Mouse (Mus musculus) heart, postnatal 0 days (tissue): ENCODE results near the gene Psmc6. TPM values are rescaled to one million over a fixed set of nuclear protein-coding genes. Genes with fewer than 3 reads are reported as not detected.

Source experiments
- ATAC-seq: fragments of 200-750 bp; cut with Nextera tagmentation; 2 replicates; pipeline ENCODE4 v1.8.0; 2017; ENCODE audit warnings: low read depth, moderate number of reproducible peaks, moderate library complexity; ENCODE audit not compliant: insufficient read depth
- DNase-seq: peaks from one replicate; pipeline ENCODE4 v3.0.0-alpha.2; 2016; ENCODE audit warnings: low spot score
- H3K27ac ChIP-seq: fragments of 300-500 bp; sonication (generic); 2 replicates; pipeline ENCODE4 v1.5.1; 2014; ENCODE audit warnings: low read depth, mild to moderate bottlenecking
- H3K27me3 ChIP-seq: fragments of 300-500 bp; sonication (generic); 2 replicates; pipeline ENCODE4 v1.6.1; 2014; ENCODE audit warnings: low read length, mixed read lengths; ENCODE audit not compliant: control insufficient read depth, insufficient read depth
- H3K36me3 ChIP-seq: fragments of 300-500 bp; sonication (generic); replicated peaks from 2 replicates; pipeline ENCODE4 v1.6.1; 2014; ENCODE audit warnings: low read length, mixed read lengths; ENCODE audit not compliant: control insufficient read depth, insufficient read depth
- H3K4me1 ChIP-seq: fragments of 300-500 bp; sonication (generic); 2 replicates; pipeline ENCODE4 v1.6.1; 2014; ENCODE audit warnings: antibody characterized with exemption; ENCODE audit not compliant: control insufficient read depth, insufficient read depth
- H3K4me2 ChIP-seq: fragments of 300-500 bp; sonication (generic); 2 replicates; pipeline ENCODE4 v1.6.1; 2014; ENCODE audit warnings: low read depth, mild to moderate bottlenecking, low read length, moderate library complexity
- H3K4me3 ChIP-seq: fragments of 300-500 bp; sonication (generic); 2 replicates; pipeline ENCODE4 v1.5.1; 2014; ENCODE audit warnings: low read depth, low read length
- H3K9ac ChIP-seq: fragments of 300-500 bp; sonication (generic); replicated peaks from 2 replicates; pipeline ENCODE4 v1.6.1; 2014; ENCODE audit warnings: low read depth, low read length, mixed read lengths
- H3K9me3 ChIP-seq: fragments of 300-500 bp; sonication (generic); replicated peaks from 2 replicates; pipeline ENCODE4 v1.6.1; 2016; ENCODE audit warnings: low read length; ENCODE audit not compliant: control insufficient read depth
- CTCF ChIP-seq: IDR thresholded peaks from 2 replicates; pipeline ENCODE4 v1.5.1; 2016; ENCODE audit warnings: antibody characterized with exemption, control low read depth, low read depth
- EP300 ChIP-seq: IDR thresholded peaks from 2 replicates; pipeline ENCODE4 v1.6.1; 2016; ENCODE audit warnings: antibody characterized with exemption, low read depth
- WGBS: fragments of 180-500 bp; shearing (Covaris S2); extraction: QIAGEN DNeasy Blood & Tissue Kit; methylation state at CpG from one replicate; pipeline ENCODE4 v1.1.7; 2014; 5-methylcytosine and 5-hydroxymethylcytosine counted together
- polyA plus RNA-seq: library from polyadenylated mRNA; unstranded; fragments of >200 nt; fragmentation: Nextera tagmentation; extraction: Ambion mirVana; gene quantifications from 2 replicates; pipeline ENCODE4 v1.2.1, GENCODE M21; 2015
- total RNA-seq: library from RNA; depleted of rRNA; stranded (reverse); fragments of >200 nt; gene quantifications from 2 replicates; pipeline ENCODE4 v1.2.3, GENCODE M21; 2014; ENCODE audit warnings: low replicate concordance

Gene Psmc6
- total and polyA plus RNA-seq, 2 experiments from 2014 or later, result 120 to 163 TPM

- WGBS, result 71% methylated on average over 3 of the region's 3 CpGs
Observed at GRCm38 (mm10) chr14:45323320-45323719, 6.3 kb upstream of the Psmc6 start.

GRCm38 (mm10) chr14:45325471-45325870 lies 4.1 kb upstream of the Psmc6 start:
- H3K36me3 ChIP-seq, result no peaks in the 10 kb centered on the region
- H3K4me2 ChIP-seq, result no peak overlapping the region
- TF ChIP-seq CTCF, result no peak
- TF ChIP-seq EP300, result no peak
- H3K4me3 ChIP-seq, result no peak overlapping the region
- no peaks in the 10 kb centered on the region for H3K27me3 ChIP-seq
- no peaks in the 10 kb centered on the region for H3K9me3 ChIP-seq
- H3K27ac ChIP-seq, result no peak overlapping the region
- H3K9ac ChIP-seq, result no peak overlapping the region
- ATAC-seq, result no peak
- no peaks in the 10 kb centered on the region for H3K4me1 ChIP-seq
- DNase-seq, result no peak

More at GRCm38 (mm10) chr14:45323320-45323719, 6.3 kb upstream of the Psmc6 start:
- Histone ChIP-seq H3K4me1 (no peaks in the 10 kb centered on the region), H3K27ac (no peak overlapping the region), H3K9ac (no peak overlapping the region), H3K9me3 (no peaks in the 10 kb centered on the region), H3K27me3 (no peaks in the 10 kb centered on the region), H3K4me3 (no peak overlapping the region), H3K36me3 (no peaks in the 10 kb centered on the region), H3K4me2 (no peak overlapping the region)
- DNase-seq (no peak), ATAC-seq (no peak)
- TF ChIP-seq EP300 (no peak), CTCF (no peak)

- no peak for ATAC-seq
- DNase-seq, result no peak
- Histone ChIP-seq H3K9ac (no peak overlapping the region), H3K27me3 (no peaks in the 10 kb centered on the region), H3K4me3 (no peak overlapping the region), H3K4me1 (no peaks in the 10 kb centered on the region), H3K9me3 (no peaks in the 10 kb centered on the region), H3K4me2 (no peak overlapping the region), H3K27ac (no peak overlapping the region), H3K36me3 (peaks cover 18% of the 10 kb centered on the region)
- WGBS, result 83% methylated on average over 4 of the region's 4 CpGs
- no peak for TF ChIP-seq CTCF
- TF ChIP-seq EP300, result no peak
Observed at GRCm38 (mm10) chr14:45328072-45328713, 1.4 kb upstream of the Psmc6 start.

- H3K36me3 ChIP-seq, result peaks cover 25% of the 10 kb centered on the region
- no peak for DNase-seq
- no peaks in the 10 kb centered on the region for H3K9me3 ChIP-seq
- H3K27me3 ChIP-seq, result no peaks in the 10 kb centered on the region
- H3K4me3 ChIP-seq, result peak overlapping the region; percentile 81
- peak overlapping the region; percentile 56 for H3K4me2 ChIP-seq
- 13% methylated on average over 8 of the region's 8 CpGs for WGBS
- TF ChIP-seq CTCF (no peak), EP300 (peak; percentile 48; the same call in 1 of the 2 replicates)
- H3K4me1 ChIP-seq, result no peaks in the 10 kb centered on the region
- H3K27ac ChIP-seq, result no peak overlapping the region
- peak; percentile 19 for ATAC-seq
- H3K9ac ChIP-seq, result no peak overlapping the region; the same call in 1 of the 2 replicates
Observed at GRCm38 (mm10) chr14:45329018-45329588, 485 bp upstream of the Psmc6 start.

GRCm38 (mm10) chr14:45350931-45351859 lies 21.6 kb downstream of the Psmc6 start, which contains the start of gene Styx:
Styx (plus strand) TSS chr14:45351093.
- WGBS, result under 1% methylated on average over 71 of the region's 93 CpGs
- Histone ChIP-seq H3K9me3 (no peaks in the 10 kb centered on the region), H3K27ac (peak within 1 kb of the TSS; percentile 84), H3K4me2 (peak within 1 kb of the TSS; percentile 72), H3K27me3 (no peaks in the 10 kb centered on the region), H3K4me3 (peak within 1 kb of the TSS; percentile 68), H3K4me1 (peaks cover 12% of the 10 kb centered on the region), H3K36me3 (peaks cover 28% of the 10 kb centered on the region), H3K9ac (peak within 1 kb of the TSS; percentile 74)
- ATAC-seq (peak; percentile 97), DNase-seq (peak; percentile 93)
- no peak for TF ChIP-seq EP300
- no peak for TF ChIP-seq CTCF
